Mouse (Mus musculus): ENCODE measurements around the gene Prickle3.

DNA sequence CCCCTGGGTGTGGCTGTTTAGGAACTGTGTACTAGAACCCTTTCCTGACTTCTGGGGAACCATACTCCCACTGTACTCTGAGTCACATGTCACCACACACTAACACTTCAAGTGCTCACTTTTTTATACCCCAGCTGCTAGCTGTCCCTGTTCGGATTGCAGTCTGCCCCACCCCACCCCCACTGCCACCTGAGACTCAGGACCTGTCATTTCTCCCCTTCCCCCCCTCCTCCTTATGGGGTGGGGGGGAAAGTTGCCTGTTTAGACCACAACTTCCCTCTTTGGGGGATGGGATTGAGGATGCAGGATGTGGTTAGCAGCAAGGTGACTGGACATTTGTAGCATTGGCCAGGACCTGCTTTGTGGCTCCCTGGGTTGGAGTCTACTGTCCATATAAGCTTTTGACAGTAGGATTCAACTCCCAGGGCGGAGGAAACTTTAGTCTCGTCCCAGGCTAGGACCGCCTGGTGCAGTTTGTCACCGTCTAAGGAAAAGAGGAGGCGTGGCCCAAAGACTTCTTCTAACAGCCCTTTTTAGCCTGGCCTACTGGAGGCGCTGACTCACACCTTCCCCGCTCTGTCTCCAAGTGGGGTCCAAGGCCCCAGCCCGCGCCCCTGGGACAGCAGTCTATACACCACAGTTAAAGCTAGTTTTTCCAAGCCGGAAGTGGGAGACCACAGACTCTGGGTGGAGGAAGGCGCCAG lies 16.7 kb downstream of the Prickle3 start:
- TF ChIP-seq CTCF (IDR thresholded peaks at IDR 0.05; ENCODE audit: extremely low read depth, insufficient read length, insufficient replicate concordance, low read depth, low read length): no peak
- TF ChIP-seq POLR2A (IDR thresholded peaks at IDR 0.05; ENCODE audit: low read depth, low read length): no peak

All from small intestine, adult 2 months (tissue).